In genomic region chr11:100711783-100712615, GRCm38 (mm10) we compare ENCODE assay signal across 8 mouse cellular contexts. TPM values are rescaled to one million over a fixed set of nuclear protein-coding genes. Genes with fewer than 3 reads are reported as not detected.
A peak's percentile ranks its signal among the peaks of the same experiment; 100 is the strongest.
DNase-seq lines count a peak whose midpoint lies in the region; ATAC-seq and TF ChIP-seq lines count a peak whose summit lies in the region.

Gene Kat2a (minus strand): TSS chr11:100712465.

- TF ChIP-seq CTCF in brain, embryonic 14.5 days (IDR thresholded peaks at IDR 0.05; ENCODE audit: borderline replicate concordance, extremely low read depth, insufficient read depth, insufficient read length), result no peak
- TF ChIP-seq CTCF in liver, embryonic 14.5 days (IDR thresholded peaks at IDR 0.05; ENCODE audit: low read depth), result no peak

- peak; percentile 97 for TF ChIP-seq POLR2A in brain, embryonic 14.5 days (IDR thresholded peaks at IDR 0.05; ENCODE audit: borderline replicate concordance, extremely low read depth, insufficient read depth, insufficient read length, poor library complexity, severe bottlenecking)

- peak; percentile 81 for DNase-seq in CD4-positive, CD25-positive, alpha-beta regulatory T cell, adult 2 months (ENCODE audit: low read depth, low spot score)
- peak; percentile 93 for DNase-seq in brain, embryonic 14.5 days (ENCODE audit: low read depth)
- DNase-seq in kidney, postnatal 10 days, result peak; percentile 93
- peak; percentile 44 to 55 (median 51) for DNase-seq in liver, embryonic 14.5 days (ENCODE audit: low read depth in 3 of 3, low spot score in 3 of 3)
- DNase-seq in testis, postnatal 14 days (ENCODE audit: low spot score), result peak; percentile 88

- ATAC-seq in heart, embryonic 13.5 days (ENCODE audit: extremely low read depth, insufficient number of reproducible peaks, low FRiP score, low TSS enrichment), result peak; percentile 59; the same call in 1 of the 2 replicates
- ATAC-seq in liver, embryonic 14.5 days (ENCODE audit: insufficient read depth), result peak; percentile 63
- peak; percentile 94 for ATAC-seq in neural tube, embryonic 13.5 days (ENCODE audit: low read depth)

- WGBS in heart, embryonic 13.5 days, result 2% methylated on average over 48 of the region's 48 CpGs
- WGBS in liver, embryonic 14.5 days (ENCODE audit: insufficient replicate concordance), result 2% methylated on average over 48 of the region's 48 CpGs
- WGBS in neural tube, embryonic 13.5 days, result 2% methylated on average over 43 of the region's 48 CpGs

- peak within 1 kb of the TSS; percentile 81 for H3K27ac ChIP-seq in heart, embryonic 13.5 days (replicated peaks)
- peak within 1 kb of the TSS; percentile 67 for H3K27ac ChIP-seq in liver, embryonic 14.5 days
- H3K27ac ChIP-seq in neural tube, embryonic 13.5 days (replicated peaks), result peak within 1 kb of the TSS; percentile 69

- no peak for TF ChIP-seq EP300 in liver, embryonic 14.5 days (IDR thresholded peaks at IDR 0.05; ENCODE audit: low read depth)

- peak within 1 kb of the TSS; percentile 77 for H3K4me2 ChIP-seq in heart, embryonic 13.5 days
- peak within 1 kb of the TSS; percentile 97 for H3K4me2 ChIP-seq in liver, embryonic 14.5 days (ENCODE audit: low read depth)
- peak within 1 kb of the TSS; percentile 67 for H3K4me2 ChIP-seq in neural tube, embryonic 13.5 days

- peak within 1 kb of the TSS; percentile 75 for H3K4me3 ChIP-seq in erythroblast, embryonic 14.5 days (replicated peaks)
- peak within 1 kb of the TSS; percentile 91 for H3K4me3 ChIP-seq in heart, embryonic 13.5 days
- H3K4me3 ChIP-seq in liver, embryonic 14.5 days (ENCODE audit: insufficient read depth in 1 of 2, low read depth in 2 of 2, low read length in 2 of 2), result peak within 1 kb of the TSS; percentile 68 to 90
- peak within 1 kb of the TSS; percentile 72 for H3K4me3 ChIP-seq in neural tube, embryonic 13.5 days

- H3K9me3 ChIP-seq in erythroblast, embryonic 14.5 days (ENCODE audit: control insufficient read depth, low read length), result no peaks in the 10 kb centered on the region
- H3K9me3 ChIP-seq in heart, embryonic 13.5 days, result no peaks in the 10 kb centered on the region
- no peaks in the 10 kb centered on the region for H3K9me3 ChIP-seq in liver, embryonic 14.5 days (ENCODE audit: control insufficient read depth, low read length)
- no peaks in the 10 kb centered on the region for H3K9me3 ChIP-seq in neural tube, embryonic 13.5 days

- H3K36me3 ChIP-seq in erythroblast, embryonic 14.5 days (ENCODE audit: control insufficient read depth), result peaks cover 73% of the 10 kb centered on the region
- peaks cover 61% of the 10 kb centered on the region for H3K36me3 ChIP-seq in heart, embryonic 13.5 days
- peaks cover 21% of the 10 kb centered on the region for H3K36me3 ChIP-seq in liver, embryonic 14.5 days (replicated peaks; ENCODE audit: control insufficient read depth, insufficient read depth, low read depth)
- H3K36me3 ChIP-seq in neural tube, embryonic 13.5 days, result peaks cover 60% of the 10 kb centered on the region

- no peaks in the 10 kb centered on the region for H3K27me3 ChIP-seq in erythroblast, embryonic 14.5 days (ENCODE audit: control insufficient read depth)
- no peaks in the 10 kb centered on the region for H3K27me3 ChIP-seq in heart, embryonic 13.5 days (replicated peaks)
- no peaks in the 10 kb centered on the region for H3K27me3 ChIP-seq in liver, embryonic 14.5 days (ENCODE audit: control insufficient read depth, insufficient read depth, low read length)
- no peaks in the 10 kb centered on the region for H3K27me3 ChIP-seq in neural tube, embryonic 13.5 days

- H3K9ac ChIP-seq in heart, embryonic 13.5 days, result peak within 1 kb of the TSS; percentile 96
- peak within 1 kb of the TSS; percentile 91 for H3K9ac ChIP-seq in liver, embryonic 14.5 days (replicated peaks)
- H3K9ac ChIP-seq in neural tube, embryonic 13.5 days, result peak within 1 kb of the TSS; percentile 81

- peaks cover 50% of the 10 kb centered on the region for H3K4me1 ChIP-seq in erythroblast, embryonic 14.5 days (ENCODE audit: control insufficient read depth)
- peaks cover 37% of the 10 kb centered on the region for H3K4me1 ChIP-seq in heart, embryonic 13.5 days
- peaks cover 25 to 33% of the 10 kb centered on the region in 2 experiments for H3K4me1 ChIP-seq in liver, embryonic 14.5 days (replicated peaks; ENCODE audit: control insufficient read depth in 2 of 2, insufficient read depth in 2 of 2, low read length in 1 of 2)
- peaks cover 28% of the 10 kb centered on the region for H3K4me1 ChIP-seq in neural tube, embryonic 13.5 days (replicated peaks)

RNA-seq across cellular contexts. Expression of gene Kat2a, which starts in this region (rescaled TPM):
- polyA plus RNA-seq in brain, embryonic 14.5 days (2012; rRNA removed), result 60.4 and 61.8 TPM in 2 replicates
- polyA plus RNA-seq in erythroblast, embryonic 14.5 days (2012), result 0.70 and 0.77 TPM in 2 replicates
- 33.4 and 34.7 TPM in 2 replicates for polyA plus RNA-seq in heart, embryonic 13.5 days (2015; fragmentation: Nextera tagmentation; extraction: Ambion mirVana)
- polyA plus RNA-seq in liver, embryonic 14.5 days (2012; rRNA removed), result 13.0 and 13.8 TPM in 2 replicates
- 12.7 and 14.6 TPM in 2 replicates for polyA plus RNA-seq in liver, embryonic 14.5 days (2014; fragmentation: Nextera tagmentation; extraction: Ambion mirVana)
- polyA plus RNA-seq in neural tube, embryonic 13.5 days (2015; fragmentation: Nextera tagmentation; extraction: Ambion mirVana), result 54.7 TPM in 2 replicates

Comparison
In these comparisons a context has a peak if more than half of its experiments do, and no peak if none do; other contexts are left out.
1. Peak in every context shown above with its lines: DNase-seq, ATAC-seq, H3K4me3 ChIP-seq and H3K27ac ChIP-seq.